Mouse (Mus musculus): ENCODE measurements around the gene B4galt3. TPM values are rescaled to one million over a fixed set of nuclear protein-coding genes. Genes with fewer than 3 reads are reported as not detected.

The B4galt3 gene
- polyA plus RNA-seq, 1 experiment from 2014 or later = 113 TPM

DNA sequence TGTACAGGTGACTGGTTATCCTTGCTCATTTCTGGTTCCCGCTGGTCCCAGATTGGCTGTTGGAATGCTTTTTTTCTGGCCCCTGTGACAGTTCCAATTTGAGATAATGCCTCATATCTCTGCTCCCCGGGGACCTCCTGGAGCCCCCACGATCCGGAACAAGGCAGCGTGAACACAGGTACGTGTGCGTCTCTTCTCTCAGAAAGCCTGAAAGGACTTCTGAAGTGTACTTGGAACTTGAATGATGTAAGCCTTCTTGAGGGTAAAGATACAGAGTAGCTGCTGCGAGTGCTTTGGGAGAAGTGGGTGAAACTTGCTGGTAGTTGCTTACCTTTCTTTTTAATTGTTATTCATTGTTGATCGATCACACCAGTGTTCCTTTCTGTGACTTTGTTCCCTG lies 1.1 kb downstream of the B4galt3 start:
- H3K4me2 ChIP-seq (ENCODE audit: low read length) = peak overlapping the region; percentile 75
- H3K4me3 ChIP-seq (ENCODE audit: low read depth, low read length) = peak overlapping the region; percentile 83
- no peak for ATAC-seq
- peaks cover 26% of the 10 kb centered on the region for H3K36me3 ChIP-seq (ENCODE audit: control insufficient read depth, insufficient read depth, low read length)
- 53% methylated on average over 9 of the region's 9 CpGs for WGBS
- H3K4me1 ChIP-seq (ENCODE audit: control insufficient read depth, insufficient read depth, low read length) = peaks cover 17% of the 10 kb centered on the region
- H3K27me3 ChIP-seq (ENCODE audit: control insufficient read depth, insufficient read depth, low read depth, low read length) = no peaks in the 10 kb centered on the region
- peak overlapping the region; percentile 82 for H3K9ac ChIP-seq (ENCODE audit: low read depth, low read length)
- no peak overlapping the region for H3K27ac ChIP-seq (ENCODE audit: low read length)
- no peaks in the 10 kb centered on the region for H3K9me3 ChIP-seq (replicated peaks; ENCODE audit: control insufficient read depth, low read length, poor library complexity, severe bottlenecking)

DNA sequence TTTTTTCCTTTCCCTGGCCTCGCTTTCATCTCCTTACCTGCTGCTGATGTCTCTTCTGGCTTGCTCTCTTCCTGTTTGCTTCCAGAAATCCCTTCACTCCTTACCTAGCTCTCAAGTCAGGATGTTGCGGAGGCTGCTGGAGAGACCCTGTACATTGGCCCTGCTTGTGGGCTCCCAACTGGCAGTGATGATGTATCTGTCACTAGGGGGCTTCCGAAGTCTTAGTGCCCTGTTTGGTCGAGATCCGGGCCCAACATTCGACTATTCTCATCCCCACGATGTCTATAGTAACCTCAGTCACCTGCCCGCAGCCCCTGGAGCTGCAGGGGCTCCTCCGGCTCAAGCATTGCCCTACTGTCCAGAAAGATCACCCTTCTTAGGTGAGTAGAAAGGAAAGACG lies 1.5 kb downstream of the B4galt3 start:
- peaks cover 28% of the 10 kb centered on the region for H3K36me3 ChIP-seq (ENCODE audit: control insufficient read depth, insufficient read depth, low read length)
- no peak for ATAC-seq
- no peak overlapping the region for H3K9ac ChIP-seq (ENCODE audit: low read depth, low read length)
- peaks cover 17% of the 10 kb centered on the region for H3K4me1 ChIP-seq (ENCODE audit: control insufficient read depth, insufficient read depth, low read length)
- no peaks in the 10 kb centered on the region for H3K27me3 ChIP-seq (ENCODE audit: control insufficient read depth, insufficient read depth, low read depth, low read length)
- WGBS = 72% methylated on average over 10 of the region's 10 CpGs
- H3K27ac ChIP-seq (ENCODE audit: low read length) = no peak overlapping the region
- H3K4me3 ChIP-seq (ENCODE audit: low read depth, low read length) = no peak overlapping the region
- no peaks in the 10 kb centered on the region for H3K9me3 ChIP-seq (replicated peaks; ENCODE audit: control insufficient read depth, low read length, poor library complexity, severe bottlenecking)
- peak overlapping the region; percentile 75 for H3K4me2 ChIP-seq (ENCODE audit: low read length)

DNA sequence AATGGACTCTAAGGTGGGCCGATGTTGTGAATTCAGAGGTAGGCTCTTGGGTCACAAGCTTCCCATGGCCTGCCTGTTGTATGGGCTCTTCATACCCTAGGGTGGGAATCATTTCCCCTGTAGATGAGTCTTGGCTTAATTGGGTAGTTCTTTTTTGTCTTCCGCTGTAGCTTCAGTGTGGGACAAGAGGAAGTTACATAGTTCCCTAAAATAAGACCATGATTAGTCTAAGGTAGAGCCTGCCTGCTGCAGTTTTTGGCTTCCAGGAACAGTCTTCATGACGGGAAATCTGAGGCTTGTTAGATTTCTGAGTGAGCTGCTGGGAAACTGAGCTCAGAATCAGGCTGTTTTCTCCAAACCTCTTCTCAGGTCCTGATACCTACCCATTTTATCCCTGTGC lies 2.0 kb downstream of the B4galt3 start:
- peaks cover 31% of the 10 kb centered on the region for H3K36me3 ChIP-seq (ENCODE audit: control insufficient read depth, insufficient read depth, low read length)
- 96% methylated on average over 3 of the region's 3 CpGs for WGBS
- H3K4me2 ChIP-seq (ENCODE audit: low read length) = no peak overlapping the region
- no peak overlapping the region for H3K27ac ChIP-seq (ENCODE audit: low read length)
- peaks cover 17% of the 10 kb centered on the region for H3K4me1 ChIP-seq (ENCODE audit: control insufficient read depth, insufficient read depth, low read length)
- no peak overlapping the region for H3K9ac ChIP-seq (ENCODE audit: low read depth, low read length)
- no peaks in the 10 kb centered on the region for H3K9me3 ChIP-seq (replicated peaks; ENCODE audit: control insufficient read depth, low read length, poor library complexity, severe bottlenecking)
- no peaks in the 10 kb centered on the region for H3K27me3 ChIP-seq (ENCODE audit: control insufficient read depth, insufficient read depth, low read depth, low read length)
- no peak for ATAC-seq
- no peak overlapping the region for H3K4me3 ChIP-seq (ENCODE audit: low read depth, low read length)

DNA sequence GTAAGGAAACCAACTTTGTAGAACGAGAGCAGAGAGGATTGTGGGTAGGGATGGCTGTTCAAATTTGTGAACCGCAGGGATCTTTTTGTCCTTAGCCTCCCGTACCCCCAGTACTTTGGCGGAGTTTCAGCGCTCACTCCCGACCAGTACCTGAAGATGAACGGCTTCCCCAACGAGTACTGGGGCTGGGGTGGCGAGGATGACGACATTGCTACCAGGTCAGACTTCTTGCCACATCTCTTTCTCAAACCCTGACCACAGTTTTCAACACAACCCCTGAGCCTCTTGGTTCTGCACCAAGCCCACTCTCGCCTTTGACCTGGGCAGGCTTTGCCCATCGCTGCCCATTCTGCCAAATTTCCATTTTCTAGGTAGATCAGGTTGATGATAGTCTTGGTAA lies 4.0 kb downstream of the B4galt3 start:
- H3K4me3 ChIP-seq (ENCODE audit: low read depth, low read length) = no peak overlapping the region
- H3K9me3 ChIP-seq (replicated peaks; ENCODE audit: control insufficient read depth, low read length, poor library complexity, severe bottlenecking) = no peaks in the 10 kb centered on the region
- no peaks in the 10 kb centered on the region for H3K27me3 ChIP-seq (ENCODE audit: control insufficient read depth, insufficient read depth, low read depth, low read length)
- no peak for ATAC-seq
- H3K27ac ChIP-seq (ENCODE audit: low read length) = no peak overlapping the region
- no peak overlapping the region for H3K9ac ChIP-seq (ENCODE audit: low read depth, low read length)
- 88% methylated on average over 12 of the region's 12 CpGs for WGBS
- no peak overlapping the region for H3K4me2 ChIP-seq (ENCODE audit: low read length)
- H3K36me3 ChIP-seq (ENCODE audit: control insufficient read depth, insufficient read depth, low read length) = peaks cover 33% of the 10 kb centered on the region
- peaks cover 17% of the 10 kb centered on the region for H3K4me1 ChIP-seq (ENCODE audit: control insufficient read depth, insufficient read depth, low read length)

DNA sequence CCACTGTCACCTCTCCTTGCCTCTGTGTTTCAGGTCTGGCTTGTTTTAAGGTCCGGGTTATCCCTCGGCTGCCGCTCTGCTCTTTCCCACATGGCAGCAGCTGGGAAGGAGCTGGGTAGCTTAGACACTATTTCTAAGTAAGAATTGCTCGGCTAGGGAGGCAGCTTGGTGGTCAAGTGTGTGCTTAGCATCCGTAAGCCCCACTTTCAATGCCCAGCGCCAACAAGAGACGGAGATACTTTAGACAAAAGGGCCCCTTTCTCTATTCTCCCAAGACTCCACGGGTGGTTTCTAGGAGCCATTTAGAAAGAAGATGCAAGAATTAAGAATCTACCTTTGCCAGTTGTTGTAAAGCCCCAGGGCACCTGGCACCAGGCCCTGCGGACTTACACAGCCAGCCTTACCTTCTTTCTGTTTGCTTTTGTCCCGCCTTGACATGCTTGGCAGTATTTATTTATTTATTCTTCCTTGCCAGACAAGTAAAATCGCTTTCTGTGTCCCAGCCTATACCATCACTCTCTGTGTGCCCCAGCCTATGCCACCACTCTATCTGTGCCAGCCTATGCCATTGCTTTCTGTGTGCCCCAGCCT lies 5.1 kb downstream of the B4galt3 start:
- no peaks in the 10 kb centered on the region for H3K27me3 ChIP-seq (ENCODE audit: control insufficient read depth, insufficient read depth, low read depth, low read length)
- H3K4me1 ChIP-seq (ENCODE audit: control insufficient read depth, insufficient read depth, low read length) = peaks cover 19% of the 10 kb centered on the region
- 75% methylated on average over 11 of the region's 11 CpGs for WGBS
- ATAC-seq = no peak
- H3K9ac ChIP-seq (ENCODE audit: low read depth, low read length) = no peak overlapping the region
- H3K36me3 ChIP-seq (ENCODE audit: control insufficient read depth, insufficient read depth, low read length) = peaks cover 33% of the 10 kb centered on the region
- H3K27ac ChIP-seq (ENCODE audit: low read length) = no peak overlapping the region
- no peak overlapping the region for H3K4me2 ChIP-seq (ENCODE audit: low read length)
- H3K4me3 ChIP-seq (ENCODE audit: low read depth, low read length) = no peak overlapping the region
- H3K9me3 ChIP-seq (replicated peaks; ENCODE audit: control insufficient read depth, low read length, poor library complexity, severe bottlenecking) = no peaks in the 10 kb centered on the region

DNA sequence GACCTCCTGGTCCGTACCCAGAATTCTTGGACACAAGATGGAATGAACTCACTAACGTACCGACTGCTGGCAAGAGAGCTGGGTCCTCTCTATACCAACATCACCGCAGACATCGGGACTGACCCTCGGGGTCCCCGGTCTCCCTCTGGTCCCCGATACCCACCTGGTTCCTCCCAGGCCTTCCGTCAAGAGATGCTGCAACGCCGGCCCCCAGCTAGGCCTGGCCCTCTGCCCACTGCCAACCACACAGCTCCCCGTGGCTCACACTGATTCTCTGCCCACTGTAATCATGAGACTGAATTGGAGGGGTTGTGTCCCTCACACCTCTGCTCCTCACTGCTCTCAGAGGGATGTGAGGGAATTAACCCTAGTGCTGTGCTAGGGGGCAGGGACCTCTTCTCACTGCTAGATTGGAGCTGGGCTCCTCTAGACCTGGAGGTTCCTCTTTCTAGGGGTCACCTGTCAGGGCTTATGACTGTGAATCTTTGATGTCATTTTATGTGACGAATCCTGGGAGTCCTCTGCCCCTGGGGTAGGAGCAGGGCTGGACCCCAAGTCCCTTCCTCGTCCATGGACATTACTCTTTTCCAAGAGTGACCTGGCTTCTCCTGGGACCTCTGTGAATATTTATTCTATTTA lies 6.1 kb downstream of the B4galt3 start:
- ATAC-seq = no peak
- 92% methylated on average over 14 of the region's 14 CpGs for WGBS
- Histone ChIP-seq H3K9ac (ENCODE audit: low read depth, low read length) (no peak overlapping the region), H3K4me3 (ENCODE audit: low read depth, low read length) (no peak overlapping the region), H3K4me2 (ENCODE audit: low read length) (no peak overlapping the region), H3K27ac (ENCODE audit: low read length) (no peak overlapping the region), H3K27me3 (ENCODE audit: control insufficient read depth, insufficient read depth, low read depth, low read length) (no peaks in the 10 kb centered on the region), H3K4me1 (ENCODE audit: control insufficient read depth, insufficient read depth, low read length) (peaks cover 18% of the 10 kb centered on the region), H3K9me3 (replicated peaks; ENCODE audit: control insufficient read depth, low read length, poor library complexity, severe bottlenecking) (no peaks in the 10 kb centered on the region), H3K36me3 (ENCODE audit: control insufficient read depth, insufficient read depth, low read length) (peaks cover 33% of the 10 kb centered on the region)

DNA sequence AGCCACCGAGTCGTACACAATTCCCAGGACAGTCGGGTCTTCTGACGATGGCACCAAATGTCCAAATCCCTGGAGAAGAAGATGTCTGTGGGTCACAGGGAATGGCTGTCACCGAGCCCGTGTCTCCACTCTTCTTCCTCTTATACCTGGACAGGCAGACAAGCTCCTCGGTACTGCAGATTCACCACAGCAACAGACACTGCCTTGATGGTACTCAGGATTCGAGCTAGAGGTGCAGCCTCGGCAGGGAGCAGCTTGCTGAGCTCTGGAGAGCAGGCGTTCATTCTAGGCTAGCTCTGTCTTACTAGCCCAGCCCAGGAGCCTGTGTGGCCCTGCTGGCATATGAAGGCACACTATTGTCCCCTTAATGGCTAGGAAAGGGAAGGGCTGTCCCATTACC lies 7.6 kb downstream of the B4galt3 start:
- WGBS = 90% methylated on average over 10 of the region's 10 CpGs
- Histone ChIP-seq H3K4me2 (ENCODE audit: low read length) (no peak overlapping the region), H3K4me1 (ENCODE audit: control insufficient read depth, insufficient read depth, low read length) (peaks cover 17% of the 10 kb centered on the region), H3K27ac (ENCODE audit: low read length) (no peak overlapping the region), H3K9ac (ENCODE audit: low read depth, low read length) (no peak overlapping the region), H3K27me3 (ENCODE audit: control insufficient read depth, insufficient read depth, low read depth, low read length) (no peaks in the 10 kb centered on the region), H3K4me3 (ENCODE audit: low read depth, low read length) (no peak overlapping the region), H3K36me3 (ENCODE audit: control insufficient read depth, insufficient read depth, low read length) (peaks cover 32% of the 10 kb centered on the region), H3K9me3 (replicated peaks; ENCODE audit: control insufficient read depth, low read length, poor library complexity, severe bottlenecking) (no peaks in the 10 kb centered on the region)
- ATAC-seq = no peak

DNA sequence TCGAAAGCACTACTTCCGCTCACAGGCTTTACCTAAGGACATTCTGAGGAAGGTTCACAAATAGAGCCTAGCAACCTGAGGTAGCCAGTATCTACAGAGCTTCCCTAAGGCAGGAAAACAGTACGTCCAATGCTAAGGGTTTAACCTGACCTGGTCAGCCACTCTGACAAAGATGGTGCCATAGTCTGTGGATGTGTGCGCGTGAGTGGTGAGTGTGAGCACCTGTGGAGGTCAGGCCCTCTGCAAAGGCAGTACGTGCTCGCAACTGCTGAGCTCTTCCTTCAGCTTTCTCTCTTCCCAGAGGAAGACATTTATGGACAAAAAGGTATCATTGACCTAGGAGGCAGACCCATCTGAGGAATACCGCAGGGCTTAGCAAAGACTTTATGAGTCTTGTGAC lies 8.3 kb downstream of the B4galt3 start:
- no peak overlapping the region for H3K27ac ChIP-seq (ENCODE audit: low read length)
- ATAC-seq = no peak
- H3K4me3 ChIP-seq (ENCODE audit: low read depth, low read length) = no peak overlapping the region
- H3K9ac ChIP-seq (ENCODE audit: low read depth, low read length) = no peak overlapping the region
- H3K36me3 ChIP-seq (ENCODE audit: control insufficient read depth, insufficient read depth, low read length) = peaks cover 29% of the 10 kb centered on the region
- no peak overlapping the region for H3K4me2 ChIP-seq (ENCODE audit: low read length)
- H3K27me3 ChIP-seq (ENCODE audit: control insufficient read depth, insufficient read depth, low read depth, low read length) = no peaks in the 10 kb centered on the region
- peaks cover 17% of the 10 kb centered on the region for H3K4me1 ChIP-seq (ENCODE audit: control insufficient read depth, insufficient read depth, low read length)
- 95% methylated on average over 8 of the region's 8 CpGs for WGBS
- no peaks in the 10 kb centered on the region for H3K9me3 ChIP-seq (replicated peaks; ENCODE audit: control insufficient read depth, low read length, poor library complexity, severe bottlenecking)

DNA sequence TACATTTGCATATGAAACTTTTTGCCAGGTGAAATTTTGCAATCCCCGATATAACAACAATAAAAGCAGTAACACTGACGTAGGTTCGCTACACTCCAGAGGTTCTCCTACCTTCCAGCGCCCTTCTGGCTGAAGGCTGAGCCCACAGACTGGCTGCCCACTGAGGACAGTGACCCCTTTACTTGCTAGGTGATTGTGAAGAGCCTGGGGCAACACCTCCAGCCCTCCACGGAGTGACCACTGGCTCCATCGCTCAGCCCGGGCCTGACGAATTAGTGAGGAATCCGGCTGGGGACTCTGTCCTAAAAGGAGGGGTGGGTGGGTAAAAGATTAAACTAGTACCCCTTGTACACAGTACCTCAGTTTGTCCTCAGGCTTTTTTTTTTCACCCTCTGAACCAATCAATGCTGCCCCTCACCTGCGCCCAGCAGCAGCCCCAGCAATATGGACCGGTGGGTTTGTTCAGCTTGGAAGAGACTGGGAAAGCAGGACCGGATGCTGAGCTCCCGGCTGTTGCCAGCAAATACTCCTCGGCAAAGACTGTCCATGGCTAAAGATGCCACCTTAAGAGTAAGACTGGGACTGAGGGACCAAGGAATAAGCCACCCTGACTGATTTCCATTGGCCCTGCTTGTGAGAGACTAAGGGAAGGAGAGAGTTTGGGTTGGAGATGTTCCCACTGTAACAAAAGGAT lies 9.0 kb downstream of the B4galt3 start:
- Histone ChIP-seq H3K9ac (ENCODE audit: low read depth, low read length) (no peak overlapping the region), H3K36me3 (ENCODE audit: control insufficient read depth, insufficient read depth, low read length) (peaks cover 26% of the 10 kb centered on the region), H3K4me2 (ENCODE audit: low read length) (no peak overlapping the region), H3K27me3 (ENCODE audit: control insufficient read depth, insufficient read depth, low read depth, low read length) (no peaks in the 10 kb centered on the region), H3K4me1 (ENCODE audit: control insufficient read depth, insufficient read depth, low read length) (peaks cover 17% of the 10 kb centered on the region), H3K27ac (ENCODE audit: low read length) (no peak overlapping the region), H3K9me3 (replicated peaks; ENCODE audit: control insufficient read depth, low read length, poor library complexity, severe bottlenecking) (no peaks in the 10 kb centered on the region), H3K4me3 (ENCODE audit: low read depth, low read length) (no peak overlapping the region)
- WGBS = 88% methylated on average over 14 of the region's 14 CpGs
- ATAC-seq = no peak

All from midbrain, embryonic 16.5 days (tissue).